Mouse (Mus musculus) CH12.LX (cell line): Measurements from ENCODE around the gene Srpr.

Experiments used
- CHD2 ChIP-seq: IDR thresholded peaks from 2 replicates; pipeline ENCODE4 v1.6.1; 2011; ENCODE audit warnings: low read length, improper control_type of control experiment
- CTCF ChIP-seq, 2 experiments: IDR thresholded peaks in 1 of 2; conservative IDR thresholded peaks in 1 of 2; 2 replicates each; pipeline ENCODE4 v1.5.1; 2011 to 2012; ENCODE audit warnings: low read depth in 2 of 2, low read length in 2 of 2, improper control_type of control experiment in 1 of 2, inconsistent platforms in 1 of 2, mild to moderate bottlenecking in 1 of 2, moderate library complexity in 1 of 2
- HCFC1 ChIP-seq: IDR thresholded peaks from 2 replicates; pipeline ENCODE4 v1.6.1; 2012; ENCODE audit warnings: low read depth, mild to moderate bottlenecking, inconsistent platforms, low read length, improper control_type of control experiment
- KAT2A ChIP-seq: IDR thresholded peaks from 2 replicates; pipeline ENCODE4 v1.6.1; 2012; ENCODE audit warnings: low read length, improper control_type of control experiment, inconsistent platforms; ENCODE audit not compliant: insufficient replicate concordance
- MAX ChIP-seq: IDR thresholded peaks from 2 replicates; pipeline ENCODE4 v1.6.1; 2011; ENCODE audit warnings: low read length, improper control_type of control experiment
- MYC ChIP-seq: IDR thresholded peaks from 2 replicates; pipeline ENCODE4 v1.6.1; 2011; ENCODE audit warnings: low read depth, mild to moderate bottlenecking, improper control_type of control experiment, low read length
- ZKSCAN1 ChIP-seq: IDR thresholded peaks from 2 replicates; pipeline ENCODE4 v1.6.1; 2012; ENCODE audit warnings: low read depth, inconsistent platforms, low read length, improper control_type of control experiment, borderline replicate concordance

GRCm38 (mm10) chr9:35238371-35238770 lies 38.4 kb downstream of the Srpr start:
- TF ChIP-seq CHD2 (no peak), MYC (no peak), CTCF (conservative IDR thresholded peaks at IDR 0.05 in 1 of 2, IDR thresholded peaks at IDR 0.05 in 1 of 2; ENCODE audit: low read depth in 2 of 2, low read length in 2 of 2) (no peak), MAX (no peak), KAT2A (no peak), HCFC1 (no peak), ZKSCAN1 (no peak)
